Mouse (Mus musculus): ENCODE measurements at regions not wholly inside any gene's neighbourhood (a gene's known extent, or its start where the extent isn't known, plus 50 kb on each side); places are given as distances from the start of the nearest gene placed in this dataset.

DNA sequence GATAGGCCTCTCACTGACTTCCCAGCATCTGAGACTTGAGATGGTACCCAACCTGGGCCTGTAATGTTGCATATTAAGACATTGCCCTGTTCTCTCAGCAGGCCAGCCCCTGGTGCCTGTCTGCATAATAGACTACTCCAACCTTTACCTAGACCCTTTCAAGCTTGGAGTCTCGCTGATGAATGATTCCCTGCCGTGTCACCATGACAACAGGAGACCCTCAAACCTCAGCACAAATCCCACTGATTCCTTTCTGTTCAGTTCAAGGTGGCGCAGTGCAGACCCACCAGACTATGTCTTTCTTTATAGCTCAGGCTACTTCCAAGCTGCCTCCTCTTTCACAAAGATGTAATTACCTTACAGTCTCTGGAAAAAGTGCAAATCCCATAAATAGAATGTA, 172.0 kb downstream of the Dcdc2c start:
- no peak for DNase-seq (ENCODE audit: extremely low spot score)

DNA sequence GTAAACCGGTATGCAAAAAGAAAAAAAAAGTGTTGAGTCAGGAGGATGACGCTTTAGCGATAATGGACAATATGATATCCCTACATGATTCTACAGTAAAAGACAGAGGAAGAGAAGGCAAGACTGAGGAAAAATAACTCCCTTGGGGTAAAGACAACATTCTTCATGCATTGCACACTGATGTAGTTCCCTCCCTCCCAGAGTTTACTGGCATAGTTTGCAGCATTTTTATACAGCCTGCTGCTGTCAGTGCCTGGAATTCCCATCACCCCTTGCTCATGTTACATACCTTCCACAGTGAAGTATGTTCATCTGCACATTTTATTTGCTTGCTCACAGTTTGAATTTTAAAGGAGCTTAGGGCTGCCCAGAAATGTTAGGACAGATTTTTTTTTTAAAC, 174.2 kb downstream of the Dcdc2c start:
- no peak for DNase-seq (ENCODE audit: extremely low spot score)

DNA sequence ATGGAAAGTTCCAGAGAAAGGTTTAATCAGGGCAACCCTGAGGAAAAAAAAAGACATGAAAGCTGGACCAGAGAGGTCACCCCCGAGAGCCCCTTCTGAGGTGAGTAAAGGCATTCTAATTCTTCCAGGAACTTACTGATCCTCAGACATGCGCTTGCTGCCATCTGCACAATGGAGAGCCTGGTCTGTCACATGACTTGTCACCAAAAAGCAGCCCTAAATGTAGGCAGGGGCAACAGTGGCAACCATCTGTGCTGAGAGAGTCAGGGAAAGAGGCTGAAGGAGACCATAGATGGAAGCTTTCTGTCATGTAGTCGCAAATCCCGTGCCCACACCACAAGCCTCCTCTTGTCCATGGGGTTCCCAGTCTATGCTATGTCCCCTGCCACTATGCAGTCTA, 174.8 kb downstream of the Dcdc2c start:
- no peak for DNase-seq (ENCODE audit: extremely low spot score)

DNA sequence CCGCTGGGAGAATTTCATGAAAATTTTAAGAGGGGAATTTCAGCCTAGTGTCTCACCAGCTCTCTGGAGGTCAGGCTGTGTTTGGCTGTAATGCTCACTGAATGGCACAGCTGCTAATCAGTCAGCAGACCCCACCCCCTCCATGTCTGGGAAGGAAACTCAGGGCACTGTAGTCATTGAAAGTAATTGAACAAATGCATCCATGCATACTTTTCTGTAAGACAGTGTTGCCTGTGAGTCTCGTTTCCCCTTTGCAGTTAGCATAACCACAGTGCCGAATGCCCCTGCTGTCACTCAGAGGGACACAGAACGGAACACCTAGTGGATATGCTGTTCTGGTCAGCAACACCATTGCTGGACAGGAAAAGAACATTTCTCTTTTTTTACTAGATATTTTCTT, 175.4 kb downstream of the Dcdc2c start:
- no peak for DNase-seq (ENCODE audit: extremely low spot score)

GRCm38 (mm10) chr12:28365304-28365703, 186.9 kb downstream of the Dcdc2c start:
- no peak for DNase-seq (ENCODE audit: extremely low spot score)

DNA sequence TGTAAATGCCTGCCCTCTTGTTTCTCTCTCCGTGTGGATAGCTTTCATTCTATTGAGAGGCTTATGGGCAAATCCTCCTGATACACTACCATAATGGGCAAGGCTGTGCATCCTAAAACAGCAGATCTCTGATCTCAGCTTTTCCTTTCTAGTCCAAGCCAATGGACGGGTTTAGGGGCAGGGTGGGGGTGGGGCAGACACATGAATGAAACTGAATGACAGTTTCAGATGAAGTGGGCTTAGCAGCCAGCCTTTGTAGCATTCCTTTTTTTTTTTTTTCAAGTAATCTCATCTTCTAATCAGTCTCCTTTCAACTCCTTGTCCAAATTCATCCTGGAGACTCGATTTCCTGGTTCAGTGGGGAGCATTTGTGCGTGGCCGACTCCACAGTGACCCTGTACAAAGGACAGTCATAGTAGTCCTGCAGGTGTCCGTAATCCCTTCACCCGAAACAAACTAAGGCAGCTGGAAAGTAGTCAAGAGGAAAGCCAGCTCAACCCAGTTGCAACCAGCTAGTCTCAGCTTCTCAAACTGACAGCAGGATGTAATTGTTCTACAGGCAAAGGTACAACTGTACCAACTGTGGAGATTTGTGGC, 193.4 kb downstream of the Dcdc2c start:
- DNase-seq (ENCODE audit: extremely low spot score): peak; percentile 22

DNA sequence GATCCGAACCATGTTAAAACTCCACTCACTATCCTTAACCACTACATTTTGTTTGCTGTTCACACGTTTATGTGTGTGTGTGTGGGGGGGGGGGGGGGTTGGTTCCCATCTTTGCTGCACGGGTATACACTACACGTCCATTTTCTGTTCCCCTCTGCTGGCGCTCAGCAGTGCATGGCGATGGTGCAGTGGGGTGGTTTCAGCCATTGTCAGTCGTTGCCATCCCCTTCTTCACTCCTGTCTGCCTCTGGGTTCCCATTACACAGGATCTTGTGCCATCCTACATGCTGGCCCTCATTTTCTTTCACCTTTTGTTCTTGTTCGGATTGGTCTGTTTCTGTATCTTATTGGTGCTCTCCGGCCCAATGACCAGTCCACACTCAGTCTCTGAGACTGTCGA, 194.4 kb downstream of the Dcdc2c start:
- no peak for DNase-seq (ENCODE audit: extremely low spot score)

- DNase-seq (ENCODE audit: extremely low spot score): peak; percentile 24
These were observed 199.1 kb downstream of the Dcdc2c start for GRCm38 (mm10) chr12:28353140-28353539.

DNA sequence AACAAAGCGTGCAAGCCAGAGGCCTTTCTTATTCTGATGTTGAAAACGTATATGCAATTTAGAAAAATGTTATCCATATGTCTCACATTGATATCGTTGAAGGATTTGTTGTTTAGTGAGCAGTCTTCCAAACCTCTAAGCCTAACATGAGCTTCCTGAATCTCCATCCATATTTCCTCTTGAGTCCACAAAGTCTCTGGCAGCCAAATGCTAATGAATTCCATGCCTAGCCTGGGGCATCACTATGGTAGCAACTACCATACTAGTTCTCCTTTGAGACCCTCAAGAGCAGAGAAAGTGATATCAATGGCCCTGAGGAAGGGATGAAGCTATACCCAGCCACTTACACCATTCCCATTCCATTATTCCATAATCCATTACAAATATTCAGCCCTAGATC, 199.6 kb downstream of the Dcdc2c start:
- DNase-seq (ENCODE audit: extremely low spot score): no peak

DNA sequence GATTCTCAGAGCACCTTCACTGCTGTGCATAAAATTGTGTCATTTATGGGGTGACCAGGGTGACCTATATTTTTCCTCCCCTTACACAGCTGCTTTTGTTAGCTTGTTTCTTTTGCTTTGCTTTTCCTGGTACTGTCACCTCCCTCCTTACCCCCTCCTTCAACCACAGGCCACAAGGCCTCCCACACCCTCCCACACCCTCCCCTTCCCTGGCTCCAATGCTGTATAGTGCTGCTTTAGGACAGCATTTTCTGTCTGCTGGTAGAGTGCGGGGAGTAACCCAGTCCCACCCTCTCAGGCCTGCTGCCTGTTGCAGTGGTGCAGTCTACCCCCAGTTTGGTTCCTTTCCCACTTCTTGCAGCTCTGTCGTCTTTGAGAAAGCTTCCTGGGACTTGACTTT, 209.5 kb downstream of the Dcdc2c start:
- DNase-seq (ENCODE audit: extremely low spot score): no peak

DNA sequence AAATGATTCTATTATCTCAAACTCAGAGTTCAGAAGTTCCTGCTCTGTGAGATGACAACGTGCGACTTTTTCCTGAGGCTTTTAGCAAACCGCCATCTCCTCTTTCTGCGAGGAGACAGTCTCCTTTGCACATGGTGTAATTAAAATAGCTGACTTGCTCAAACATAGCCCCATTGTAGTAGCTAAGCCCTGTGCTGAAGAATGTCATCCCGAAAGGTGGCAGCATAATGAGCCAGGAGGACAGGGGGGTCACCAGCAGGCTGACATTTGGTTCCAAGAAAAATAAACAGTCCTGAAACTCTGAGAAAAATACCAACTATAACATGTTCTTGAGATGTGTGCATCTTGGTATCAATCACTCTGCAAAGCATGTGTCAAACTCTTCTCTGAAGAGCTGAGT, 219.6 kb downstream of the Dcdc2c start:
- peak; percentile 39 for DNase-seq (ENCODE audit: extremely low spot score)

- no peak for DNase-seq (ENCODE audit: extremely low spot score)
These were observed 220.4 kb downstream of the Dcdc2c start for GRCm38 (mm10) chr12:28331843-28332242.

GRCm38 (mm10) chr12:28323659-28324058, 228.5 kb downstream of the Dcdc2c start:
- DNase-seq (ENCODE audit: extremely low spot score): peak; percentile 25

- DNase-seq (ENCODE audit: extremely low spot score): no peak
These were observed 243.0 kb downstream of the Dcdc2c start for GRCm38 (mm10) chr12:28309226-28309625.

GRCm38 (mm10) chr12:28302038-28302581, 250.1 kb downstream of the Dcdc2c start:
- DNase-seq (ENCODE audit: extremely low spot score): no peak

- no peak for DNase-seq (ENCODE audit: extremely low spot score)
These were observed 263.8 kb downstream of the Dcdc2c start for GRCm38 (mm10) chr12:28288376-28288896.

- DNase-seq (ENCODE audit: extremely low spot score): no peak
These were observed 296.7 kb downstream of the Dcdc2c start for GRCm38 (mm10) chr12:28255524-28255923.

DNA sequence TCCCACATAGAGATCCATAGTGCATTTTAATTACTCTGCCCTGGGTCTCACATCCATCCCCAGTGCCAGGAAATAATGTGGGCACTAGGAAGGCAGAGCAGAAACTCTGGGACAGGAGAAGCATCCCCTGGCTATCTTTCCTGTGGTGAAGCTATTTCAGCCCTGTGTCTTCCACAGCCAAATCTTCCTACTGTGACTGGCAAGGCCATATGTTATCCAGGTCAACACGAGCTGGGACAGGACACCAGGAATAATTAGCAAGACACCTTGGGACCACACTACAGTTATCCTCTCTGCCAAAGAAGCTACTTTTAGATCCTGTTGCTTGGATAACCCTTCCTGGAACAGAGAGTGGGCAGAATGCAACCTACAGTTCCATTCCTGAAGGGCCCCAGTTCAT, 301.7 kb downstream of the Dcdc2c start:
- DNase-seq (ENCODE audit: extremely low spot score): no peak

GRCm38 (mm10) chr12:28248749-28249148, 303.4 kb downstream of the Dcdc2c start:
- DNase-seq (ENCODE audit: extremely low spot score): peak; percentile 12

DNA sequence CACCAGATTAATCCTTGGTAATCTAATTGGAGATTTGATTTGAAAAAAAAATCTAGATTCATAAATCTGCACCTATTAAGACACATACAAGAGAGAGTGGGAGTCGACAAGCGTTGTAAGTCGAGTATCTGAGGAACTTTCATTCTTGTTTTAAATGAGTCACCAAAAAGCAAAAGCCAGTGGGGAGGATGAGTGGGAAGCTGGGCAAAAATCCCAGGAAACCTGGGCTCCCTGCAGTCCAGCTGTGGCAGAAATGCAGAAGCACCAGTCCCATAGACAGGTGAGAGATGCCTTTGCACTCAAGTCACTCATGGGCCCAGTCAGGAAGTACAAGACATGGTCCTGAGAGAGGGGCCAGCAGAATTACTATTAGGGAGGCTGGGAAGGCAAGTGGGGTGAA, 303.9 kb downstream of the Dcdc2c start:
- no peak for DNase-seq (ENCODE audit: extremely low spot score)

GRCm38 (mm10) chr12:28238016-28238415, 314.2 kb downstream of the Dcdc2c start:
- DNase-seq (ENCODE audit: extremely low spot score): no peak

DNA sequence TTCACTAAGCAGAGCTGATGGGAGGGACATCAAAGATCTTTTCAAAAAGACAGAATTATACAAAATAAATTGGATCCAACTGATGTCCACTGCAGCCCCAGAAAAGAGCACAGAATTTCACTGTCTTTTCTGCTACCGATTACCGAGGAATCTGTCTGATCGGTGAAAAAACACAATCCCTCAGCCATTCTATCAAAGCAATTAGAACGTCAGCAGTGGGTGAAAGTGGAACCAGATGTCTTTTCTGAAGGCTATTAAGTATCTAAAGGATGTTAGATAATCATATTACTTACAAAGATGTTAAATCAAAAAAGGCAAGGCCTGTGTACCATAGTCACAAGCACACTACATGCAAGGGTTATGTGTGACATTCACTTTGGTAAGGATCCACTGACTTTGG, 315.2 kb downstream of the Dcdc2c start:
- DNase-seq (ENCODE audit: extremely low spot score): peak; percentile 12

GRCm38 (mm10) chr12:28202847-28203246, 349.4 kb downstream of the Dcdc2c start:
- DNase-seq (ENCODE audit: extremely low spot score): no peak

DNA sequence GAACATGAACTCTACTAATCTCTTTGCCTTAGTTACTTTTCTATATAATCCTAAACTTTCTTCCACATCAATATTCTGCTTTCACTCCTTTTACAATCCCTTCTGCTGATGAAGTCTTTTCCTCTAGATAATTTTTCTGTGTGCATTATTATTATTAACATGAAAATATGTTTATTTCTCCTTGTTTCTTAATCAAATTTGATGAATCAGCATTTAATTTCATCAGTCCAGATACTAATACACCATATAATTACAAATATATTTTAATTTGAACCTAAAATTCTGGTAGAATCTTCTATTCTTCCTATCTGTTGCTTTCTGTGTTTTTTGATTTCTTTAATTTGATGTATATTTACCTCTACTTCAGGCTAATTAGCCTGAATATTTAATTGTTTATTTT, 365.5 kb downstream of the Dcdc2c start:
- no peak for DNase-seq (ENCODE audit: extremely low spot score)

Measured in embryo, embryonic 9.5 days (tissue).